Mouse (Mus musculus): ENCODE results near the gene Vav2.

DNA sequence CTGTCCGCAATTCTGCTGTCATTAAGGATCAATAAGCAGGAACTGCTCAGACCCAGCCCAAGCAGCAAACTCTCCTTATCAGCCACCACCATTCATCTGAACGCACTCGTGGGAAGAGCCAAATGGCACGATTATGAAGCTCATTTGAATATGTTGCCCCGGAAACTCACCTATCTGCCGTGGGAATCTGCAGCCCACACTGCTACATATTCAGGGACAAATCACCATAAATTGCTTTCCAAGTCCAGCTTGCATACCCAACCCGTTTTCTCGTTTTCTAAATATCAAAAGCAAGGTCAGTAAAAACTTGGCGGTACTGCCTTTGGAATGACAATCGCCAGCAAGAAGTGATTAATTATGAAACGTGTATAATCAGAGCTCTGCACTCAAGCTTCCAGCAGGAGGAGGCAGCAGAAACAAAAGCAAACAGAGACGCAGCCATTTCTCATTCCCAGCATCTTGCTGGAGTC, 82.8 kb downstream of the Vav2 start:
- TF ChIP-seq CTCF (IDR thresholded peaks at IDR 0.05; ENCODE audit: low read depth) = no peak
- no peak for TF ChIP-seq EP300 (IDR thresholded peaks at IDR 0.05; ENCODE audit: low read depth)
